Mouse (Mus musculus) bone marrow, adult 2 months (tissue): ENCODE measurements at regions not wholly inside any gene's neighbourhood (a gene's known extent, or its start where the extent isn't known, plus 50 kb on each side); places are given as distances from the start of the nearest gene placed in this dataset.

Source experiments
- CTCF ChIP-seq: fragments of 200-500 bp; IDR thresholded peaks from 2 replicates; pipeline ENCODE4 v1.5.1; 2011; ENCODE audit warnings: low read length, control low read depth; ENCODE audit not compliant: control insufficient read depth, insufficient read depth
- POLR2A ChIP-seq: fragments of 200-500 bp; IDR thresholded peaks from 2 replicates; pipeline ENCODE4 v1.6.1; 2011; ENCODE audit warnings: low read depth, mild to moderate bottlenecking, control low read depth, low read length, borderline replicate concordance; ENCODE audit not compliant: control insufficient read depth

DNA sequence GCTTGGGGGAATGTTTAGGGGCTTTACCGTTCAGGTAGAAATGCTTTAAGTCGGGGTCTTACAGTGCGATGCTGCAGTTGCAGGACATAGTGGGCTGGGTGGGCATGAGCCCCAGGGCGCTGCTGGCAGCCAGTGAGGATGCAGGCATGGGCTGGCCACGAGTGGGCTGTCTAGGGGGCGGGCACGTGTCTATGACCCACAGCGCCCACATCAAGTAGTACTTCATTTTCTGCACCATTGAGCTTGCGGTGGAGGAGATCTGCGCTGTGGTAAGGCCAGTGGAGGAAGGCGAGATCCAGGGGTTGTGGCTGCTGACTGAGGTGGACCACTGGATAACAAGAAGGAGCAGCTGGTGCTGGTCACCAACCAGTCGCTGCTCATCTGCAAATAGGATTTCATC is 52.4 kb upstream of the Olfr291 start:
- TF ChIP-seq CTCF: no peak
- no peak for TF ChIP-seq POLR2A
